Mouse (Mus musculus) kidney, adult 8-10 months (tissue): ENCODE measurements around the gene Tmem273.

Experiments used
- DNase-seq, 2 experiments: peaks; one replicate each; pipeline ENCODE4 v3.0.0; 2022

Gene Tmem273

DNA sequence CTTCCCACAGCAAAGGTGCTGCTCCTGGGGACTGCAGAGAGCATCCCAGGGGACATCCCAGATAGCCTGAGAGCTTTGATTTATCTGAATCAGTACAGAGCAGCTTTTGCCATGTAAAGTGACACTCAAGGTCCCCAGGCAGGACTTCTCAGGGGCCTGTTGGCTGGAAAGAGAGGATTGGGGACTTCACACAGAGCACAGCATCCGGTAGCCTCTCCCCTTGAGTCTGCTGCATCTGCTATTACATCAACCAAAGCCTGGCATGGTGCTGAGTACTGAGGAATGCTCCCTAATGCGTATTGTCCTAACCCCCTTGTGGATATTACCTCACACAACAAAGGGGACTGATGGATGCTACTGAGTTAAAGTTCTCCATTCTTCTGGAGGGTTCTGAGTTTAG, 75.9 kb downstream of the Tmem273 start:
- DNase-seq: no peak

DNA sequence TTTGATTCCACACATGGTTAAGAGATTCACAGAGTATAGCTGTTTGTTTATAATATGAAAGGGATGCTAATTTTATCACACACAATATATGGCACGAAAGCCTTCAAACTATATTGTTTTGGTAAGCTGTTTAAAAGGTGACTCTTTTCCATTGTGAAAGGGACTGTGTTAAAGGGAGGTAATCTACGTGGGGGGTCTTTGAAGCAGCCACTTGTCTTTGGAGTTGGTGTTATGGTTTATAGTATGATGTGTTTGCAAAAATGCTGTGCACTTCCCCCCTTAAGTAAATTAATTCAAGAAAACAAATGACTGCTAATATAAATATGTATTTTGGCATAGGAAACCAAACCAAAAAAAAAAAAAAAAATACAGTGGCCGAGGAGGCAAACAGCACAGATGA, 79.6 kb downstream of the Tmem273 start:
- no peak for DNase-seq
